Mouse (Mus musculus) lung, postnatal 0 days (tissue): Measurements from ENCODE around the gene Kdelr1. TPM values are rescaled to one million over a fixed set of nuclear protein-coding genes. Genes with fewer than 3 reads are reported as not detected.

Experiments
- ATAC-seq: fragments of 200-750 bp; cut with Nextera tagmentation; 2 replicates; pipeline ENCODE4 v1.8.0; 2017; ENCODE audit warnings: moderate library complexity
- DNase-seq: peaks from one replicate; pipeline ENCODE4 v3.0.0-alpha.2; 2016; ENCODE audit warnings: low spot score
- H3K27ac ChIP-seq: fragments of 300-500 bp; sonication (generic); 2 replicates; pipeline ENCODE4 v1.5.1; 2014; ENCODE audit warnings: antibody characterized with exemption, mild to moderate bottlenecking, low read length, mixed read lengths
- H3K27me3 ChIP-seq: fragments of 300-500 bp; sonication (generic); replicated peaks from 2 replicates; pipeline ENCODE4 v1.6.1; 2014; ENCODE audit warnings: low read length, mixed read lengths; ENCODE audit not compliant: insufficient read depth
- H3K36me3 ChIP-seq: fragments of 300-500 bp; sonication (generic); 2 replicates; pipeline ENCODE4 v1.6.1; 2014; ENCODE audit warnings: low read length, mixed read lengths; ENCODE audit not compliant: insufficient read depth
- H3K4me1 ChIP-seq: fragments of 300-500 bp; sonication (generic); 2 replicates; pipeline ENCODE4 v1.6.1; 2014; ENCODE audit warnings: antibody characterized with exemption, low read depth, low read length, mixed read lengths; ENCODE audit not compliant: insufficient read depth
- H3K4me2 ChIP-seq: fragments of 300-500 bp; sonication (generic); replicated peaks from 2 replicates; pipeline ENCODE4 v1.6.1; 2014; ENCODE audit warnings: low read depth, mild to moderate bottlenecking, low read length, moderate library complexity, mixed read lengths
- H3K4me3 ChIP-seq: fragments of 300-500 bp; sonication (generic); 2 replicates; pipeline ENCODE4 v1.5.1; 2014; ENCODE audit warnings: low read depth, low read length
- H3K9ac ChIP-seq: fragments of 300-500 bp; sonication (generic); replicated peaks from 2 replicates; pipeline ENCODE4 v1.6.1; 2014; ENCODE audit warnings: low read depth, mild to moderate bottlenecking
- H3K9me3 ChIP-seq: fragments of 300-500 bp; sonication (generic); 2 replicates; pipeline ENCODE4 v1.6.1; 2016; ENCODE audit warnings: low read length, mixed read lengths
- CTCF ChIP-seq: IDR thresholded peaks from 2 replicates; pipeline ENCODE4 v1.5.1; 2016; ENCODE audit warnings: antibody characterized with exemption, mild to moderate bottlenecking
- EP300 ChIP-seq: IDR thresholded peaks from 2 replicates; pipeline ENCODE4 v1.6.1; 2016; ENCODE audit warnings: antibody characterized with exemption, mild to moderate bottlenecking, control low read depth
- WGBS: fragments of 180-500 bp; shearing (Covaris S2); extraction: QIAGEN DNeasy Blood & Tissue Kit; methylation state at CpG from one replicate; pipeline ENCODE4 v1.1.7; 2014; 5-methylcytosine and 5-hydroxymethylcytosine counted together
- polyA plus RNA-seq: library from polyadenylated mRNA; unstranded; fragments of >200 nt; fragmentation: Nextera tagmentation; extraction: Ambion mirVana; gene quantifications from 2 replicates; pipeline ENCODE4 v1.2.1, GENCODE M21; 2015

Kdelr1 gene
- polyA plus RNA-seq, 1 experiment from 2014 or later = 57.3 TPM

GRCm38 (mm10) chr7:45914067-45914466 is 41.5 kb downstream of the Kdelr1 start:
- TF ChIP-seq CTCF (no peak), EP300 (no peak)
- Histone ChIP-seq H3K4me2 (no peak overlapping the region), H3K9me3 (no peaks in the 10 kb centered on the region), H3K27ac (no peak overlapping the region), H3K4me1 (peaks cover 11% of the 10 kb centered on the region), H3K36me3 (0 out of 2 replicates have a peak, but pooled peaks cover 8% of the 10 kb centered on the region), H3K27me3 (no peaks in the 10 kb centered on the region), H3K4me3 (no peak overlapping the region), H3K9ac (no peak overlapping the region)
- 83% methylated on average over 6 of the region's 6 CpGs for WGBS
- DNase-seq (no peak), ATAC-seq (no peak)

GRCm38 (mm10) chr7:45915011-45915410 is 42.4 kb downstream of the Kdelr1 start:
- ATAC-seq = no peak
- peaks cover 14% of the 10 kb centered on the region for H3K4me1 ChIP-seq
- H3K27ac ChIP-seq = no peak overlapping the region
- no peaks in the 10 kb centered on the region for H3K9me3 ChIP-seq
- 0 out of 2 replicates have a peak, but pooled peaks cover under 1% of the 10 kb centered on the region for H3K36me3 ChIP-seq
- WGBS = 86% methylated on average over 5 of the region's 5 CpGs
- no peaks in the 10 kb centered on the region for H3K27me3 ChIP-seq
- TF ChIP-seq CTCF (no peak), EP300 (no peak)
- no peak overlapping the region for H3K4me3 ChIP-seq
- H3K4me2 ChIP-seq = no peak overlapping the region
- no peak for DNase-seq
- H3K9ac ChIP-seq = no peak overlapping the region

- peak; percentile 96 for DNase-seq
- 27% methylated on average over 26 of the region's 26 CpGs for WGBS
- H3K4me1 ChIP-seq = peaks cover 19% of the 10 kb centered on the region
Observed at GRCm38 (mm10) chr7:45916056-45917003, 43.8 kb downstream of the Kdelr1 start.

GRCm38 (mm10) chr7:45917004-45917704 is 44.6 kb downstream of the Kdelr1 start:
- H3K9me3 ChIP-seq = no peaks in the 10 kb centered on the region
- ATAC-seq (0 out of 2 replicates have a peak, but pooled peaks have one; percentile 7), DNase-seq (peak; percentile 24)
- no peak for TF ChIP-seq CTCF
- no peak for TF ChIP-seq EP300
- peaks cover 24% of the 10 kb centered on the region for H3K4me1 ChIP-seq
- peak overlapping the region; percentile 13; the same call in 1 of the 2 replicates for H3K9ac ChIP-seq
- WGBS = 13% methylated on average over 13 of the region's 13 CpGs
- H3K27ac ChIP-seq = peak overlapping the region; percentile 70
- peak overlapping the region; percentile 50 for H3K4me2 ChIP-seq
- H3K36me3 ChIP-seq = no peaks in the 10 kb centered on the region
- H3K4me3 ChIP-seq = peak overlapping the region; percentile 26; the same call in 1 of the 2 replicates
- H3K27me3 ChIP-seq = no peaks in the 10 kb centered on the region

More at GRCm38 (mm10) chr7:45916056-45917003, 43.8 kb downstream of the Kdelr1 start:
- ATAC-seq = peak; percentile 86
- Histone ChIP-seq H3K4me2 (peak overlapping the region; percentile 50), H3K9ac (0 out of 2 replicates have a peak overlapping the region, but pooled peaks have one; percentile 13), H3K27me3 (no peaks in the 10 kb centered on the region), H3K4me3 (peak overlapping the region; percentile 26), H3K36me3 (no peaks in the 10 kb centered on the region), H3K9me3 (no peaks in the 10 kb centered on the region), H3K27ac (peak overlapping the region; percentile 70)
- TF ChIP-seq EP300 (no peak), CTCF (peak; percentile 37; the same call in 1 of the 2 replicates)

- ATAC-seq = no peak
- TF ChIP-seq CTCF (no peak), EP300 (no peak)
- Histone ChIP-seq H3K27ac (0 out of 2 replicates have a peak overlapping the region, but pooled peaks have one; percentile 70), H3K4me1 (peaks cover 28% of the 10 kb centered on the region), H3K9me3 (no peaks in the 10 kb centered on the region), H3K27me3 (no peaks in the 10 kb centered on the region), H3K36me3 (no peaks in the 10 kb centered on the region), H3K9ac (no peak overlapping the region), H3K4me2 (no peak overlapping the region), H3K4me3 (no peak overlapping the region)
- DNase-seq = no peak
- 86% methylated on average over 15 of the region's 15 CpGs for WGBS
Observed at GRCm38 (mm10) chr7:45917926-45918325, 45.4 kb downstream of the Kdelr1 start.
